12 mouse cellular contexts compared by ENCODE assay signal in genomic region chr3:158061811-158062523, GRCm38 (mm10). TPM values are rescaled to one million over a fixed set of nuclear protein-coding genes. Genes with fewer than 3 reads are reported as not detected.
DNase-seq lines count a peak whose midpoint lies in the region; ATAC-seq and TF ChIP-seq lines count a peak whose summit lies in the region.
"Had no signal": no experiment of that assay in that cellular context is flagged by ENCODE, and none has a peak within 500 bp of the region (broad histone marks: within the 10 kb centered on the region; RNA-seq: fewer than 3 reads in every experiment).

No protein-coding gene starts in this region.

- H3K27ac ChIP-seq in forebrain, embryonic 13.5 days = no peak overlapping the region
- no peak overlapping the region for H3K27ac ChIP-seq in forebrain, embryonic 10.5 days
- H3K27ac ChIP-seq in midbrain, embryonic 13.5 days = no peak overlapping the region
- no peak overlapping the region for H3K27ac ChIP-seq in midbrain, embryonic 14.5 days (replicated peaks; ENCODE audit: low read depth, low read length)
- no peak overlapping the region for H3K27ac ChIP-seq in liver, embryonic 11.5 days (ENCODE audit: low read depth, low read length)

- no peaks in the 10 kb centered on the region for H3K79me2 ChIP-seq in myocyte (ENCODE audit: control insufficient read depth, insufficient read depth)

- no peak overlapping the region for H3K4me3 ChIP-seq in forebrain, embryonic 13.5 days
- no peak overlapping the region for H3K4me3 ChIP-seq in forebrain, embryonic 10.5 days
- H3K4me3 ChIP-seq in midbrain, embryonic 13.5 days (replicated peaks) = no peak overlapping the region
- H3K4me3 ChIP-seq in midbrain, embryonic 14.5 days (replicated peaks; ENCODE audit: low read depth, low read length) = no peak overlapping the region
- H3K4me3 ChIP-seq in liver, embryonic 11.5 days (ENCODE audit: low read depth, low read length) = no peak overlapping the region
- no peak overlapping the region for H3K4me3 ChIP-seq in myocyte

- no peak overlapping the region for H3K4me2 ChIP-seq in forebrain, embryonic 13.5 days
- H3K4me2 ChIP-seq in midbrain, embryonic 13.5 days (replicated peaks) = no peak overlapping the region
- no peak overlapping the region for H3K4me2 ChIP-seq in midbrain, embryonic 14.5 days (ENCODE audit: low read length)
- H3K4me2 ChIP-seq in liver, embryonic 11.5 days = no peak overlapping the region
- no peak overlapping the region for H3K4me2 ChIP-seq in myocyte (ENCODE audit: low read depth)
- H3K4me2 ChIP-seq: heart, embryonic 11.5 days; lung, embryonic 14.5 days had no signal

- H3K36me3 ChIP-seq in forebrain, embryonic 13.5 days (ENCODE audit: poor library complexity, severe bottlenecking) = peaks cover 44% of the 10 kb centered on the region
- H3K36me3 ChIP-seq in forebrain, embryonic 10.5 days (replicated peaks) = peaks cover 74% of the 10 kb centered on the region
- peaks cover 42% of the 10 kb centered on the region for H3K36me3 ChIP-seq in midbrain, embryonic 13.5 days
- peaks cover 45% of the 10 kb centered on the region for H3K36me3 ChIP-seq in midbrain, embryonic 14.5 days (ENCODE audit: control insufficient read depth, insufficient read depth, low read length)
- H3K36me3 ChIP-seq in liver, embryonic 11.5 days (ENCODE audit: control insufficient read depth, insufficient read depth, low read length) = peaks cover 20% of the 10 kb centered on the region; the same call in 1 of the 2 replicates
- peaks cover 23% of the 10 kb centered on the region for H3K36me3 ChIP-seq in myocyte (ENCODE audit: control insufficient read depth, insufficient read depth)

- TF ChIP-seq POLR2A in myocyte (IDR thresholded peaks at IDR 0.05; ENCODE audit: insufficient read length, low read depth) = no peak

- WGBS in forebrain, embryonic 13.5 days = 91% methylated on average over 5 of the region's 5 CpGs
- 92% methylated on average over 5 of the region's 5 CpGs for WGBS in forebrain, embryonic 10.5 days
- WGBS in midbrain, embryonic 13.5 days = 97% methylated on average over 5 of the region's 5 CpGs
- WGBS in midbrain, embryonic 14.5 days = 93% methylated on average over 5 of the region's 5 CpGs
- WGBS in liver, embryonic 11.5 days = 81% methylated on average over 5 of the region's 5 CpGs

- ATAC-seq in forebrain, embryonic 13.5 days = 0 out of 2 replicates have a peak, but pooled peaks have one; percentile 50
- ATAC-seq in midbrain, embryonic 13.5 days = peak; percentile 34; the same call in 1 of the 2 replicates
- no peak for ATAC-seq in midbrain, embryonic 14.5 days (ENCODE audit: low FRiP score, low TSS enrichment)
- peak; percentile 85 for ATAC-seq in liver, embryonic 11.5 days (replicated peaks; ENCODE audit: low FRiP score)

- no peak overlapping the region for H3ac ChIP-seq in myocyte (ENCODE audit: control insufficient read depth, insufficient read length)

- H3K4me1 ChIP-seq in forebrain, embryonic 13.5 days = no peaks in the 10 kb centered on the region
- H3K4me1 ChIP-seq in forebrain, embryonic 10.5 days = no peaks in the 10 kb centered on the region
- H3K4me1 ChIP-seq in midbrain, embryonic 13.5 days (replicated peaks) = no peaks in the 10 kb centered on the region
- H3K4me1 ChIP-seq in midbrain, embryonic 14.5 days (ENCODE audit: control insufficient read depth, insufficient read depth, low read length) = no peaks in the 10 kb centered on the region
- no peaks in the 10 kb centered on the region for H3K4me1 ChIP-seq in liver, embryonic 11.5 days (replicated peaks; ENCODE audit: control insufficient read depth, insufficient read depth, low read length)

- H3K9ac ChIP-seq in forebrain, embryonic 13.5 days = no peak overlapping the region
- no peak overlapping the region for H3K9ac ChIP-seq in midbrain, embryonic 13.5 days (replicated peaks)
- H3K9ac ChIP-seq in midbrain, embryonic 14.5 days (replicated peaks; ENCODE audit: low read length) = no peak overlapping the region
- no peak overlapping the region for H3K9ac ChIP-seq in liver, embryonic 11.5 days (ENCODE audit: low read depth, low read length)
- H3K9ac ChIP-seq: lung, embryonic 14.5 days had no signal

- H3K27me3 ChIP-seq in forebrain, embryonic 13.5 days = no peaks in the 10 kb centered on the region
- H3K27me3 ChIP-seq in forebrain, embryonic 10.5 days (ENCODE audit: poor library complexity, severe bottlenecking) = no peaks in the 10 kb centered on the region
- H3K27me3 ChIP-seq in midbrain, embryonic 13.5 days = no peaks in the 10 kb centered on the region
- H3K27me3 ChIP-seq in midbrain, embryonic 14.5 days (ENCODE audit: control insufficient read depth, insufficient read depth, low read length) = no peaks in the 10 kb centered on the region
- H3K27me3 ChIP-seq in liver, embryonic 11.5 days (replicated peaks; ENCODE audit: control insufficient read depth, insufficient read depth, low read length) = no peaks in the 10 kb centered on the region
- no peaks in the 10 kb centered on the region for H3K27me3 ChIP-seq in myocyte (ENCODE audit: control insufficient read depth, insufficient read depth, insufficient read length)

- no peak for DNase-seq in forebrain, embryonic 10.5 days (ENCODE audit: extremely low spot score, low spot score)
- DNase-seq in midbrain, embryonic 14.5 days = no peak
- no peak for DNase-seq in liver, embryonic 11.5 days (ENCODE audit: low spot score)
- no peak for DNase-seq in layer of hippocampus, adult 11-12 months (ENCODE audit: low spot score)
- DNase-seq in Muller cell, postnatal 12 days (ENCODE audit: inconsistent ontology term) = no peak
- DNase-seq: B cell, adult 2 months; layer of hippocampus, adult 9-11 months; lung, embryonic 14.5 days had no signal

- no peaks in the 10 kb centered on the region for H3K9me3 ChIP-seq in forebrain, embryonic 13.5 days (replicated peaks)
- no peaks in the 10 kb centered on the region for H3K9me3 ChIP-seq in forebrain, embryonic 10.5 days
- no peaks in the 10 kb centered on the region for H3K9me3 ChIP-seq in midbrain, embryonic 13.5 days
- H3K9me3 ChIP-seq in midbrain, embryonic 14.5 days (ENCODE audit: control insufficient read depth, low read length) = no peaks in the 10 kb centered on the region
- no peaks in the 10 kb centered on the region for H3K9me3 ChIP-seq in liver, embryonic 11.5 days (ENCODE audit: control insufficient read depth, low read length)

TF ChIP-seq in myocyte, 11 proteins besides CTCF, POLR2A, EP300 and RAD21:
- TF ChIP-seq MYOG (IDR thresholded peaks at IDR 0.05; ENCODE audit: control insufficient read depth in 1 of 3, insufficient read depth in 1 of 3, insufficient read length in 2 of 3, low read depth in 2 of 3) (no peak), CEBPB (IDR thresholded peaks at IDR 0.05; ENCODE audit: insufficient read depth, poor library complexity, severe bottlenecking) (0 out of 2 replicates have a peak, but pooled peaks have one; percentile 37), TCF3 (IDR thresholded peaks at IDR 0.05; ENCODE audit: insufficient read length, low read depth) (no peak), TCF12 (IDR thresholded peaks at IDR 0.05; ENCODE audit: insufficient read depth, poor library complexity, severe bottlenecking) (no peak), POLR2AphosphoS2 (IDR thresholded peaks at IDR 0.05; ENCODE audit: insufficient read length, low read depth) (no peak)

RNA-seq across cellular contexts. Expression of gene Lrrc40, which starts 25.5 kb away (rescaled TPM):
- 65.8 and 75.4 TPM in 2 replicates for polyA plus RNA-seq in forebrain, embryonic 13.5 days (2015; fragmentation: Nextera tagmentation; extraction: Ambion mirVana)
- polyA plus RNA-seq in forebrain, embryonic 10.5 days (2016; fragmentation: Nextera tagmentation; extraction: Ambion mirVana) = 90.9 and 94.6 TPM in 2 replicates
- 56.8 and 68.4 TPM in 2 replicates for polyA plus RNA-seq in midbrain, embryonic 13.5 days (2015; fragmentation: Nextera tagmentation; extraction: Ambion mirVana)
- 49.3 and 62.7 TPM in 2 replicates for polyA plus RNA-seq in midbrain, embryonic 14.5 days (2014; fragmentation: Nextera tagmentation; extraction: Ambion mirVana)
- 64.7 and 76.0 TPM in 2 replicates for polyA plus RNA-seq in liver, embryonic 11.5 days (2014; fragmentation: Nextera tagmentation; extraction: Ambion mirVana)
- polyA plus RNA-seq in myocyte (2012; fragmentation: generic; extraction: Trizol) = 6.4 TPM

RNA-seq across cellular contexts. Expression of gene Srsf11, which starts 25.5 kb away (rescaled TPM):
- polyA plus RNA-seq in forebrain, embryonic 13.5 days (2015; fragmentation: Nextera tagmentation; extraction: Ambion mirVana) = 333 and 352 TPM in 2 replicates
- polyA plus RNA-seq in forebrain, embryonic 10.5 days (2016; fragmentation: Nextera tagmentation; extraction: Ambion mirVana) = 317 and 330 TPM in 2 replicates
- 309 and 336 TPM in 2 replicates for polyA plus RNA-seq in midbrain, embryonic 13.5 days (2015; fragmentation: Nextera tagmentation; extraction: Ambion mirVana)
- 258 and 287 TPM in 2 replicates for polyA plus RNA-seq in midbrain, embryonic 14.5 days (2014; fragmentation: Nextera tagmentation; extraction: Ambion mirVana)
- polyA plus RNA-seq in liver, embryonic 11.5 days (2014; fragmentation: Nextera tagmentation; extraction: Ambion mirVana) = 225 and 242 TPM in 2 replicates
- polyA plus RNA-seq in myocyte (2012; fragmentation: generic; extraction: Trizol) = 46.2 TPM
